Mouse (Mus musculus) urinary bladder, postnatal 10 days (tissue): ENCODE measurements around the gene Ptges.

Experiments
- DNase-seq: peaks from one replicate; pipeline ENCODE4 v3.0.0; 2022; ENCODE audit warnings: low spot score

Gene Ptges

GRCm38 (mm10) chr2:30846723-30847122 lies 82.9 kb downstream of the Ptges start:
- DNase-seq = no peak

- no peak for DNase-seq
These were observed 83.4 kb downstream of the Ptges start for GRCm38 (mm10) chr2:30846236-30846635.

GRCm38 (mm10) chr2:30845152-30846070 lies 84.3 kb downstream of the Ptges start:
- no peak for DNase-seq

- DNase-seq = no peak
These were observed 87.0 kb downstream of the Ptges start for GRCm38 (mm10) chr2:30842615-30843014.
